Mouse (Mus musculus) kidney, postnatal 0 days (tissue): ENCODE measurements around the gene Ceacam15. TPM values are rescaled to one million over a fixed set of nuclear protein-coding genes. Genes with fewer than 3 reads are reported as not detected.

Experiments used
- ATAC-seq: fragments of 200-750 bp; cut with Nextera tagmentation; replicated peaks from 2 replicates; pipeline ENCODE4 v1.8.0; 2017; ENCODE audit warnings: low read depth, moderate number of reproducible peaks, moderate TSS enrichment, moderate library complexity; ENCODE audit not compliant: low FRiP score
- DNase-seq: peaks from one replicate; pipeline ENCODE4 v3.0.0-alpha.2; 2016; ENCODE audit warnings: low spot score
- H3K27ac ChIP-seq: fragments of 300-500 bp; sonication (generic); 2 replicates; pipeline ENCODE4 v1.5.1; 2014; ENCODE audit warnings: mild to moderate bottlenecking
- H3K27me3 ChIP-seq: fragments of 300-500 bp; sonication (generic); 2 replicates; pipeline ENCODE4 v1.6.1; 2014; ENCODE audit warnings: low read length, mixed read lengths; ENCODE audit not compliant: insufficient read depth
- H3K36me3 ChIP-seq: fragments of 300-500 bp; sonication (generic); 2 replicates; pipeline ENCODE4 v1.6.1; 2014; ENCODE audit warnings: low read length, mixed read lengths; ENCODE audit not compliant: insufficient read depth
- H3K4me1 ChIP-seq: fragments of 300-500 bp; sonication (generic); replicated peaks from 2 replicates; pipeline ENCODE4 v1.6.1; 2014; ENCODE audit warnings: antibody characterized with exemption, low read length, mixed read lengths; ENCODE audit not compliant: insufficient read depth
- H3K4me2 ChIP-seq: fragments of 300-500 bp; sonication (generic); 2 replicates; pipeline ENCODE4 v1.6.1; 2014; ENCODE audit warnings: mild to moderate bottlenecking, low read length, moderate library complexity, mixed read lengths
- H3K4me3 ChIP-seq: fragments of 300-500 bp; sonication (generic); replicated peaks from 2 replicates; pipeline ENCODE4 v1.5.1; 2014; ENCODE audit warnings: low read depth, low read length
- H3K9ac ChIP-seq: fragments of 300-500 bp; sonication (generic); 2 replicates; pipeline ENCODE4 v1.6.1; 2014; ENCODE audit warnings: low read depth, low read length
- H3K9me3 ChIP-seq: fragments of 300-500 bp; sonication (generic); replicated peaks from 2 replicates; pipeline ENCODE4 v1.6.1; 2016; ENCODE audit warnings: low read length, inconsistent platforms, mixed read lengths
- CTCF ChIP-seq: IDR thresholded peaks from 2 replicates; pipeline ENCODE4 v1.5.1; 2016; ENCODE audit warnings: antibody characterized with exemption, low read depth, mild to moderate bottlenecking, moderate library complexity
- WGBS: fragments of 180-500 bp; shearing (Covaris S2); extraction: QIAGEN DNeasy Blood & Tissue Kit; methylation state at CpG from one replicate; pipeline ENCODE4 v1.1.7; 2014; 5-methylcytosine and 5-hydroxymethylcytosine counted together
- polyA plus RNA-seq: library from polyadenylated mRNA; unstranded; fragments of >200 nt; fragmentation: Nextera tagmentation; extraction: Ambion mirVana; gene quantifications from 2 replicates; pipeline ENCODE4 v1.2.1, GENCODE M21; 2015

The Ceacam15 gene
- polyA plus RNA-seq, 1 experiment from 2014 or later = not detected

GRCm38 (mm10) chr7:16631932-16632331 is 43.6 kb downstream of the Ceacam15 start:
- Histone ChIP-seq H3K4me2 (no peak overlapping the region), H3K36me3 (no peaks in the 10 kb centered on the region), H3K9ac (no peak overlapping the region), H3K27ac (no peak overlapping the region), H3K9me3 (no peaks in the 10 kb centered on the region), H3K27me3 (no peaks in the 10 kb centered on the region), H3K4me1 (no peaks in the 10 kb centered on the region), H3K4me3 (no peak overlapping the region)
- no peak for ATAC-seq
- TF ChIP-seq CTCF = 0 out of 2 replicates have a peak, but pooled peaks have one; percentile 8
- 72% methylated on average over 4 of the region's 4 CpGs for WGBS
- DNase-seq = no peak

DNA sequence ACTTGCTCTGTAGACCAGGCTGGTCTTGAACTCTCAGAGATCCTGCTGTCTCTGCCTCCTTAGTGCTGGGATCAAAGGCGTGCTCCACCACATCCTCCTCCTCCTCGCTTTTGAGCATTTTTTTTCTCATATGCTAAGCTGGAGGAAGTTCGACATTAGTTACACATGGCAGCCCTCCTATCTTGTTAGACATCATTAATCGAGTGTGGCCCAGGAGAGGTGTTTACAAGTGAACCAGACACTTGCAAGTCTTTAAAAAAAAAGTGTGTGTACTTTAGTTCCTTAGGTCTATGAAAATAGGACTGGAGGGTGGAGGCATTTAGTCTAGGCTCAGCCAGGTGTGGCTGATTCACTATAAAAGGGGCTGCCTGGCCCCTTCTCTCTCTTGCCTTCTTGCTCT is 44.5 kb downstream of the Ceacam15 start:
- 29% methylated on average over 4 of the region's 4 CpGs for WGBS
- TF ChIP-seq CTCF = no peak
- Histone ChIP-seq H3K4me1 (no peaks in the 10 kb centered on the region), H3K27ac (no peak overlapping the region), H3K9me3 (no peaks in the 10 kb centered on the region), H3K9ac (no peak overlapping the region), H3K36me3 (no peaks in the 10 kb centered on the region), H3K4me3 (no peak overlapping the region), H3K4me2 (no peak overlapping the region), H3K27me3 (no peaks in the 10 kb centered on the region)
- DNase-seq (no peak), ATAC-seq (no peak)

DNA sequence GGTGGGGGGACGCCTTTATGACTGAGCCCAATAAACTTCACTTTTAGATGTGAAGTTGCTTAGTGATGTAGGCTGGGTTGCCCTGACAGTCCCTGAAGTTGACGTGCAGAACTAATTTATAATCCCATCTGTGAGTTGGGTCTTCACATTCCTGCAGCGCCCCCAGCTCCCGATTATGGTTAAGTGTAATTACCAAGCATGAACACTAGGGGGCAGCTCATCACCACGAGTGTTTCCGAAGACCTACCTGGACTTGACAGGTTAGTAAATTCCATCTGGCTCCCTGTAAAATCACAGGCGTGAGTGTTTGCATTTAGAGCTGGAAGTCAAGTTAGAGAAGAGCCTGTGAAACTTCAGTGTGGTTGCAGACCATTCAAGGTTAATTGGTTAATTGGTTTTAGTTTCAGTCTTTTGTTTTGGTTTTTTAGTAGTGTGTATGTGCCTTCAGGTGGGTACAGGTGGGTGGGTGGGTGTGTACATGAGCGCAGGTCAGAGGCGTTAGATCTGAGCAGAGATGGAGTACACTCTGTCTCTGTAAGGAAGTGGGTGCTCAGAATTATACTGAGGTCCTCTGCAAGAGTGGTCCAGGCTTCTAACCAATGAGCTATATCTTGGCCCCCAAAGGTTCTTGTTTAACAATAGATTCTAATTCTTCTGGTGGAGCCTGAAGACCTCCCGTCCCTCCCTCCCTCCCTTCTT is 45.8 kb downstream of the Ceacam15 start:
- DNase-seq = peak; percentile 74
- H3K9me3 ChIP-seq = no peaks in the 10 kb centered on the region
- WGBS = 18% methylated on average over 10 of the region's 10 CpGs
- H3K27ac ChIP-seq = no peak overlapping the region
- H3K36me3 ChIP-seq = no peaks in the 10 kb centered on the region
- TF ChIP-seq CTCF = peak; percentile 96
- no peak overlapping the region for H3K9ac ChIP-seq
- H3K4me1 ChIP-seq = no peaks in the 10 kb centered on the region
- no peak overlapping the region for H3K4me3 ChIP-seq
- no peak for ATAC-seq
- H3K27me3 ChIP-seq = no peaks in the 10 kb centered on the region
- H3K4me2 ChIP-seq = no peak overlapping the region

DNA sequence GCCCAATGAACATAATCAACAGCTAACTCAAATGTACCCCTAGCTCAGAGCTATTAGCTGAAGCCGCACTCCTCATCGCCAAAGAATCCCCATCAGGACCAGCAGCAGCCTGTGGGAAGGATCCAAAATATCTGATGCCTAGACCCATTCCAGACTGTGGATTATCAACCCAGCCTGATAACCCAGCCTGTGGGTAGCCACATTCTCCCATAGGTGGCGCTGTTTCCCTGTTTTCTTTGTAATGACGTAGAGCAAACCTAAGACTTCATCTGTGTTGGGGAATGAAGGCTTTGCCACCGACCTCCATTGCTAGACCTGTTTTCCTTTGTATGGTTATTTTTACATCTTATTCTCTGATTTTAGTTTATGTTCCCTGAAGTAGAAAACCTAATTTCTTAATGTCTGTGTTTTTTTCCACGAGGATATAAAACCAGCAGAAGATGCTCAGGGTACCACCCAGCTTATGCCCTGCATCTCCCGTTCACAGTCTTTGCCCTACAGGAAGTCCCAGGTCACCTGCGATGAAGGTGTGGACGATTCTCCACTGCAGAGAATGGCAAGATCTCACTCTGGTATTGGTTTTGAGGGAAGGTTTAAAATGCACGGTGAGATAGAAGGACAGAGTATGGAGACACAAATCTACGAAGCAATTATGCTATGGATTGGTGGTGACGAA is 47.3 kb downstream of the Ceacam15 start:
- Histone ChIP-seq H3K9ac (no peak overlapping the region), H3K4me2 (no peak overlapping the region), H3K36me3 (no peaks in the 10 kb centered on the region), H3K4me1 (no peaks in the 10 kb centered on the region), H3K27ac (no peak overlapping the region), H3K4me3 (no peak overlapping the region), H3K9me3 (no peaks in the 10 kb centered on the region), H3K27me3 (no peaks in the 10 kb centered on the region)
- 34% methylated on average over 12 of the region's 12 CpGs for WGBS
- peak; percentile 84 for DNase-seq
- no peak; the same call in 1 of the 2 replicates for ATAC-seq
- peak; percentile 96 for TF ChIP-seq CTCF

DNA sequence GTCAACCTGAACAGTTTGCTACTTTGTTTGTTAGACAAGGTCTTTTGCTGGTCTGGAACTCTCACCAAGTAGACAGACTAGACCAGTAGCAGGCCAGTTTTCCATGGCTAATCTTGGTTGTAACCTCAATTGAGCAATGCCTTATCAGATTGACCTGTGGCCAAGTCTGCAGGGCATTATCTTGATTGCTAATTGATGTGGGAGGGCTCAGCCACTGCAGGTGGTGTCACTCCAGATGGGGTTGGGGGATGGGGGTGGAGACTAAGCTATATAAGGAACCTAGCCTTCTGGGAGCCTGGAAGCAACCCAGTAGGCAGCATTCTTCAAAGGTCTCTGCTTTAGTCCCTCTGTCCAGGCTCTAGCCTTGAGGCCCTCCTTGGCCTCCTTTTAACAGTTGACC is 51.8 kb downstream of the Ceacam15 start:
- Histone ChIP-seq H3K27ac (no peak overlapping the region), H3K9ac (no peak overlapping the region), H3K4me1 (no peaks in the 10 kb centered on the region), H3K36me3 (no peaks in the 10 kb centered on the region), H3K27me3 (no peaks in the 10 kb centered on the region), H3K9me3 (no peaks in the 10 kb centered on the region), H3K4me2 (no peak overlapping the region), H3K4me3 (no peak overlapping the region)
- DNase-seq = no peak
- no peak for ATAC-seq
- TF ChIP-seq CTCF = no peak

GRCm38 (mm10) chr7:16623131-16623530 is 52.4 kb downstream of the Ceacam15 start:
- 42% methylated on average over 4 of the region's 4 CpGs for WGBS
- Histone ChIP-seq H3K4me1 (no peaks in the 10 kb centered on the region), H3K36me3 (no peaks in the 10 kb centered on the region), H3K4me2 (no peak overlapping the region), H3K9me3 (no peaks in the 10 kb centered on the region), H3K9ac (no peak overlapping the region), H3K27ac (no peak overlapping the region), H3K27me3 (no peaks in the 10 kb centered on the region), H3K4me3 (no peak overlapping the region)
- TF ChIP-seq CTCF = no peak
- ATAC-seq = no peak
- DNase-seq = no peak

Other genes starting within 250 kb of the Ceacam15 start
- gene Tmem160, start 222.9 kb downstream of the Ceacam15 start, polyA plus RNA-seq = 74.2 and 81.9 TPM in 2 replicates
- 0.33 TPM in 2 replicates for gene Npas1, start 198.0 kb downstream of the Ceacam15 start, polyA plus RNA-seq
- 10.3 and 10.9 TPM in 2 replicates for gene Arhgap35, start 60.7 kb downstream of the Ceacam15 start, polyA plus RNA-seq
- gene Ceacam9, start 46.2 kb upstream of the Ceacam15 start, polyA plus RNA-seq = not detected in 2 replicates
- 262 and 263 TPM in 2 replicates for gene Ap2s1, start 62.7 kb upstream of the Ceacam15 start, polyA plus RNA-seq
- 49.0 and 55.8 TPM in 2 replicates for gene Slc1a5, start 105.6 kb upstream of the Ceacam15 start, polyA plus RNA-seq
- gene Strn4, start 140.2 kb upstream of the Ceacam15 start, polyA plus RNA-seq = 65.4 and 71.2 TPM in 2 replicates
- 31.0 and 32.0 TPM in 2 replicates for gene Fkrp, start 141.0 kb upstream of the Ceacam15 start, polyA plus RNA-seq
- 12.8 and 15.1 TPM in 2 replicates for gene Prkd2, start 167.2 kb upstream of the Ceacam15 start, polyA plus RNA-seq
- gene Dact3, start 199.6 kb upstream of the Ceacam15 start, polyA plus RNA-seq = 3.7 and 4.3 TPM in 2 replicates
- gene Gng8, start 216.1 kb upstream of the Ceacam15 start, polyA plus RNA-seq = 7.3 and 8.9 TPM in 2 replicates
- gene Ptgir, start 230.8 kb upstream of the Ceacam15 start, polyA plus RNA-seq = 2.2 and 2.3 TPM in 2 replicates
- gene Calm3, start 248.4 kb upstream of the Ceacam15 start, polyA plus RNA-seq = 134 and 136 TPM in 2 replicates